Mouse (Mus musculus) forebrain, embryonic 16.5 days (tissue): ENCODE measurements around the gene Xylt2. TPM values are rescaled to one million over a fixed set of nuclear protein-coding genes. Genes with fewer than 3 reads are reported as not detected.

Experiments
- ATAC-seq: fragments of 200-750 bp; cut with Nextera tagmentation; 2 replicates; pipeline ENCODE4 v1.8.0; 2017; ENCODE audit warnings: mild to moderate bottlenecking, moderate library complexity
- H3K27ac ChIP-seq: fragments of 300-500 bp; sonication (generic); 2 replicates; pipeline ENCODE4 v1.5.1; 2014; ENCODE audit warnings: low read length, control low read depth
- H3K27me3 ChIP-seq: fragments of 300-500 bp; sonication (generic); replicated peaks from 2 replicates; pipeline ENCODE4 v1.6.1; 2014; ENCODE audit warnings: low read length; ENCODE audit not compliant: control insufficient read depth, insufficient read depth
- H3K36me3 ChIP-seq: fragments of 300-500 bp; sonication (generic); 2 replicates; pipeline ENCODE4 v1.6.1; 2014; ENCODE audit not compliant: control insufficient read depth, insufficient read depth
- H3K4me1 ChIP-seq: fragments of 300-500 bp; sonication (generic); replicated peaks from 2 replicates; pipeline ENCODE4 v1.6.1; 2014; ENCODE audit warnings: low read length; ENCODE audit not compliant: control insufficient read depth, insufficient read depth
- H3K4me2 ChIP-seq: fragments of 300-500 bp; sonication (generic); 2 replicates; pipeline ENCODE4 v1.6.1; 2014; ENCODE audit warnings: mild to moderate bottlenecking, low read length, control low read depth
- H3K4me3 ChIP-seq: fragments of 300-500 bp; sonication (generic); replicated peaks from 2 replicates; pipeline ENCODE4 v1.5.1; 2014; ENCODE audit warnings: mild to moderate bottlenecking, low read length, control low read depth
- H3K9ac ChIP-seq: fragments of 300-500 bp; sonication (generic); replicated peaks from 2 replicates; pipeline ENCODE4 v1.6.1; 2014; ENCODE audit warnings: low read depth, low read length, control low read depth
- H3K9me3 ChIP-seq: fragments of 300-500 bp; sonication (generic); 2 replicates; pipeline ENCODE4 v1.6.1; 2016; ENCODE audit warnings: low read length; ENCODE audit not compliant: control insufficient read depth
- WGBS: fragments of 180-500 bp; shearing (Covaris S2); extraction: QIAGEN DNeasy Blood & Tissue Kit; methylation state at CpG from one replicate; pipeline ENCODE4 v1.1.7; 2014; 5-methylcytosine and 5-hydroxymethylcytosine counted together
- polyA plus RNA-seq: library from polyadenylated mRNA; unstranded; fragments of >200 nt; fragmentation: Nextera tagmentation; extraction: Ambion mirVana; gene quantifications from 2 replicates; pipeline ENCODE4 v1.2.1, GENCODE M21; 2015

The Xylt2 gene
- polyA plus RNA-seq: 8.1 and 8.2 TPM in 2 replicates

GRCm38 (mm10) chr11:94676754-94677606 is at the start of gene Xylt2:
TSS of gene Xylt2 (minus strand) at chr11:94677515.
- WGBS: under 1% methylated on average over 80 of the region's 82 CpGs
- ATAC-seq: peak; percentile 97
- H3K9me3 ChIP-seq: no peaks in the 10 kb centered on the region

GRCm38 (mm10) chr11:94719216-94719615 is 41.9 kb upstream of the Xylt2 start:
- WGBS: 76% methylated on average over 2 of the region's 2 CpGs
- ATAC-seq: no peak

More at GRCm38 (mm10) chr11:94676754-94677606, at the start of gene Xylt2:
- H3K27ac ChIP-seq: peak within 1 kb of the TSS; percentile 87
- H3K4me2 ChIP-seq: peak within 1 kb of the TSS; percentile 81
- H3K4me1 ChIP-seq: peaks cover 20% of the 10 kb centered on the region
- H3K9ac ChIP-seq: peak within 1 kb of the TSS; percentile 96
- H3K36me3 ChIP-seq: no peaks in the 10 kb centered on the region
- peak within 1 kb of the TSS; percentile 92 for H3K4me3 ChIP-seq
- no peaks in the 10 kb centered on the region for H3K27me3 ChIP-seq

GRCm38 (mm10) chr11:94718113-94718909 is 41.0 kb upstream of the Xylt2 start:
- H3K27me3 ChIP-seq: no peaks in the 10 kb centered on the region
- WGBS: 86% methylated on average over 7 of the region's 7 CpGs
- no peak overlapping the region for H3K9ac ChIP-seq
- H3K4me3 ChIP-seq: no peak overlapping the region
- H3K4me1 ChIP-seq: no peaks in the 10 kb centered on the region
- no peaks in the 10 kb centered on the region for H3K9me3 ChIP-seq
- H3K36me3 ChIP-seq: no peaks in the 10 kb centered on the region
- no peak for ATAC-seq
- H3K27ac ChIP-seq: no peak overlapping the region
- no peak overlapping the region for H3K4me2 ChIP-seq

More at GRCm38 (mm10) chr11:94719216-94719615, 41.9 kb upstream of the Xylt2 start:
- H3K9me3 ChIP-seq: no peaks in the 10 kb centered on the region
- H3K4me1 ChIP-seq: no peaks in the 10 kb centered on the region
- no peak overlapping the region for H3K9ac ChIP-seq
- no peaks in the 10 kb centered on the region for H3K27me3 ChIP-seq
- H3K4me3 ChIP-seq: no peak overlapping the region
- no peaks in the 10 kb centered on the region for H3K36me3 ChIP-seq
- no peak overlapping the region for H3K4me2 ChIP-seq
- no peak overlapping the region for H3K27ac ChIP-seq

GRCm38 (mm10) chr11:94717239-94717638 is 39.9 kb upstream of the Xylt2 start:
- 48% methylated on average over 11 of the region's 11 CpGs for WGBS
- H3K4me2 ChIP-seq: no peak overlapping the region
- H3K36me3 ChIP-seq: no peaks in the 10 kb centered on the region
- H3K9ac ChIP-seq: no peak overlapping the region
- H3K4me1 ChIP-seq: no peaks in the 10 kb centered on the region
- H3K27me3 ChIP-seq: no peaks in the 10 kb centered on the region
- H3K4me3 ChIP-seq: no peak overlapping the region
- H3K27ac ChIP-seq: no peak overlapping the region
- no peaks in the 10 kb centered on the region for H3K9me3 ChIP-seq
- ATAC-seq: no peak

GRCm38 (mm10) chr11:94716754-94717153 is 39.4 kb upstream of the Xylt2 start:
- Histone ChIP-seq H3K9me3 (no peaks in the 10 kb centered on the region), H3K4me1 (no peaks in the 10 kb centered on the region), H3K4me3 (no peak overlapping the region), H3K4me2 (no peak overlapping the region), H3K27me3 (no peaks in the 10 kb centered on the region), H3K27ac (no peak overlapping the region), H3K9ac (no peak overlapping the region), H3K36me3 (no peaks in the 10 kb centered on the region)
- ATAC-seq: no peak
- 20% methylated on average over 9 of the region's 9 CpGs for WGBS

- Histone ChIP-seq H3K27ac (no peak overlapping the region), H3K4me1 (no peaks in the 10 kb centered on the region), H3K36me3 (no peaks in the 10 kb centered on the region), H3K4me3 (no peak overlapping the region), H3K4me2 (no peak overlapping the region), H3K9ac (no peak overlapping the region), H3K27me3 (no peaks in the 10 kb centered on the region), H3K9me3 (no peaks in the 10 kb centered on the region)
- 73% methylated on average over 5 of the region's 5 CpGs for WGBS
- ATAC-seq: no peak
Observed at GRCm38 (mm10) chr11:94715622-94716021, 38.3 kb upstream of the Xylt2 start.

- no peak overlapping the region for H3K9ac ChIP-seq
- H3K27ac ChIP-seq: no peak overlapping the region
- ATAC-seq: no peak
- H3K36me3 ChIP-seq: no peaks in the 10 kb centered on the region
- no peaks in the 10 kb centered on the region for H3K27me3 ChIP-seq
- H3K9me3 ChIP-seq: no peaks in the 10 kb centered on the region
- no peak overlapping the region for H3K4me3 ChIP-seq
- WGBS: 65% methylated on average over 11 of the region's 11 CpGs
- no peaks in the 10 kb centered on the region for H3K4me1 ChIP-seq
- H3K4me2 ChIP-seq: no peak overlapping the region
Observed at GRCm38 (mm10) chr11:94713246-94713860, 36.0 kb upstream of the Xylt2 start.

GRCm38 (mm10) chr11:94704472-94704871 is 27.2 kb upstream of the Xylt2 start, which contains the start of gene Gm11541:
TSS of gene Gm11541 (minus strand) at chr11:94704499.
- peaks cover 4% of the 10 kb centered on the region; the same call in 1 of the 2 replicates for H3K4me1 ChIP-seq
- no peak for ATAC-seq
- no peak within 1 kb of the TSS for H3K9ac ChIP-seq
- no peak within 1 kb of the TSS for H3K4me3 ChIP-seq
- no peaks in the 10 kb centered on the region for H3K9me3 ChIP-seq
- no peak within 1 kb of the TSS for H3K4me2 ChIP-seq
- H3K27me3 ChIP-seq: no peaks in the 10 kb centered on the region
- no peak within 1 kb of the TSS for H3K27ac ChIP-seq
- 51% methylated on average over 5 of the region's 5 CpGs for WGBS
- no peaks in the 10 kb centered on the region for H3K36me3 ChIP-seq

GRCm38 (mm10) chr11:94704020-94704419 is 26.7 kb upstream of the Xylt2 start:
- Histone ChIP-seq H3K4me2 (no peak overlapping the region), H3K27me3 (no peaks in the 10 kb centered on the region), H3K4me3 (no peak overlapping the region), H3K9ac (no peak overlapping the region), H3K9me3 (no peaks in the 10 kb centered on the region), H3K27ac (no peak overlapping the region), H3K4me1 (peaks cover 4% of the 10 kb centered on the region; the same call in 1 of the 2 replicates), H3K36me3 (no peaks in the 10 kb centered on the region)
- WGBS: 34% methylated on average over 7 of the region's 7 CpGs
- ATAC-seq: no peak
